Mouse (Mus musculus) T-helper 17 cell (primary cell): ENCODE data around the gene Zfp563.

Source experiments
- in situ Hi-C, 2 experiments: fragments of 300-600 bp; cut with MboI, MseI; formaldehyde crosslinking; loops; 1 replicate in 1 of 2; 2 replicates in 1 of 2; pipeline ENCODE4 v1.15.1; 2025; ENCODE audit warnings: high pct_unique_total_duplicates in 2 of 2

Zfp563 gene

GRCm38 (mm10) chr17:33089220-33089949, at the start of gene Zfp563:
Zfp563 (plus strand) TSS chr17:33089310.
- in situ Hi-C loops, result no loop called here

- in situ Hi-C loops, result no loop called here
These were observed 30.3 kb upstream of the Zfp563 start for GRCm38 (mm10) chr17:33058791-33059190.

GRCm38 (mm10) chr17:33063001-33063400, 26.1 kb upstream of the Zfp563 start:
- in situ Hi-C loops, result no loop called here

DNA sequence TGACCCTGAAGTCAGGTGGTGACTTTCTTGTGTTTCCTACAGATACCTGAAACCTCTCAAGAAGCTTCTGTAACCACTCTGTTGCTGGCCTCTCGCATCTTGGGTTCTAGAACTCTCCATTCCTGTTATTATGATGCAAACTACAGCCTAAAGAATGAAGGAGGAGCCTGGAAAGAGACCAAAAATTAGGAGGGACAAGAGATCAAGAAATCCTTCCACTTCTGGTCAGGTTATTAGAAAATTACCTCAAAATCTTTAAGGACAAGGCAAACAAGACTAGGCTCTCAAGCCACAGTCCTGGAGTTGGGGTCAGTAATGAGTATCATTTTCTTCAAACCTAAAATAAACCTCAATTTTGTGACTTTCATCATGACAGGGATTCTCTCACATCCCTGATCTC, 21.2 kb upstream of the Zfp563 start, which contains the start of gene 4921501E09Rik:
Gene 4921501E09Rik, minus strand, starts transcription at position 101 of the 400 bp plus-strand sequence.
- in situ Hi-C loops, result no loop called here

DNA sequence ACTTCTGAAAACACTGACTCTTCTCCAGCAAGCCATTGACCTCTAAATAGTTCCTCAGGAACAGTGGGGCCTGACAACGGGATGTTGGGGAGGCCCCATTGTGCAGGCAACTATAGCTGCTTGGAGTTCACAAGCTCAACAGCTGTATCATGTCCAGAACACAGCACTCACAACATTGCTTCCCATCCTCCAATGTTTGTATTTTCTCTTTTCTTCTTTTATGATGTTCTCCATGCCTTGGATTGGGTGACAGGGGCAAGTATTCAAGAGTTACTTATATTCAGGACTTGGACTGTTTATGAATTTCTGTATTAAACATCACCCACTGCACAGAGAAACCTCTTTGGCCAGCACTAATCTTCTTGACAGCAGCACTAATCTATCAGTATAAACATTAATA, 2.5 kb downstream of the Zfp563 start:
- in situ Hi-C loops, result loop anchor here in 1 of 2 experiments (5.0 kb wide), 1 partner anchor 94 kb away; no protein-coding TSS in a partner anchor

GRCm38 (mm10) chr17:33092391-33093193, 3.5 kb downstream of the Zfp563 start:
- in situ Hi-C loops, result loop anchor here in 1 of 2 experiments (5.0 kb wide), 1 partner anchor 95 kb away; no protein-coding TSS in a partner anchor

DNA sequence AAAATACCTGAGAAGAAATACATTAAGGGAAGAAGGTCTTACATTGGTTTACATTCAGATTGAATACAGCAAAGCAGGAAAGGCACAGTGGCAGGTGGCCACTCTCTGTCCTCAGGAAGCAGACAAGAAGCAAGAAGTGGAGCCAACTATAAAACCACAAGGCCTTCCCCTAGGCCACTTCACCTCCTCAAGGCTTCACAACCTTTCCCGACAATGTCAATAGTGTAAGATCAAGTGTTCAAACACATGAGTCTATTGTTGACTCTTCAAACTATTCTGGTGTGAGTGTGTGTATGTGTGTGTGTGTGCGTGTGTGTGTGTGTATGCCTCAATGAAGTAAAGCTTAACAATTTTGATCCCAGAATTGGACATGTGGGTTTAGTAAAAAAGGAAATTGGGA, 8.3 kb downstream of the Zfp563 start:
- in situ Hi-C loops, result no loop called here

- in situ Hi-C loops, result no loop called here
These were observed 35.4 kb downstream of the Zfp563 start for GRCm38 (mm10) chr17:33124546-33124945.

DNA sequence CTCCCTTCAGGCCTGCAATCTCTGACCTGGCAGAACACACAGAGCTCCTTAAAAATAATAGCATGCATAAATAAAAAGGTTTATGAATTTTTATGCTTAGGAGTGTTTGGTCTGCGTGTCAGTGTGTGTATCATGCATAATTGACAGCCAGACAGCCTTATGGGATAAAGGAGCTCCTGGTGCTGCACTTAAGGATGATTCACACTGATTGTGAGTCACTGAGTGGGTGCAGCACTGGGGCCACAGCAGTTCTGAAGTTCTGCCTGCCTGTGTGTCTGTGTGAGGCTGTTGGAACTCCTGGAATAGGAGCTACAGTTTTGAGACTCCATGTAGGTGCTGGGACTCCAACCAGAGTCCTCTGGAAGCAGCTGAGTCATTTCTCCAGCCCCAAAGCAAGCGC, 37.1 kb downstream of the Zfp563 start:
- in situ Hi-C loops, result no loop called here

DNA sequence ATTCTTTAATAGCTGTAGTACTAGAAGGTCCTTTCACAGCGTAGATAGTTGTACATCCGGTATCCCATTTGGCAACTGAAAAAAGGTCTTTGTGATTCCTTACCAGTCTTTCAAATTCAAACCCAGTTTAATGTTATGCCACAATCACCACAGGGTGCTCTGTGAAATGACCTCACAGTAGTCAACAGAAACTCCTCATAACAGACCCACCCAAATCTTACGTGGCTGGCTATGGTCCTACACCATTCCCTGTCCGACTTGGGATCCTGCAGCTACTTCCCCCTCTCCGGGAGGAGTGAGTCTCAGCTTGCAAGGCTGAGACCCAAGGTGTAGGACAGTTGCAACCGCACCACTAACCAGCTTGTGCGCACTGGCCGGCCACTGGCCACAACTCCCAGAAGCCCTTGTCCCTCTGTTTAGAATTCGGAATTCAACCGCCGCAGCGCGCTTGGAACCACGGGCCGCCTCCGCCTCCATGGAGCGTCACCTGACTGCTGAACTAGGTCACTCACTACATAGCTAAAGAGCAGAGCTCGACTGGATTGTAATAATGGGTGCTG, 50.2 kb downstream of the Zfp563 start, which contains the start of gene Morc2b:
Gene Morc2b, minus strand, starts transcription at position 423 of the 560 bp plus-strand sequence.
- in situ Hi-C loops, result no loop called here
